Mouse (Mus musculus): ENCODE data around the gene Atp1a2. TPM values are rescaled to one million over a fixed set of nuclear protein-coding genes. Genes with fewer than 3 reads are reported as not detected.
"Not testable (repeated sequence)": the region's sequence is repeated elsewhere in the genome, so short reads cannot be mapped to it uniquely, and the experiment has no call there.

Atp1a2 gene
- polyA plus RNA-seq, 1 experiment from 2014 or later: 2.6 TPM

DNA sequence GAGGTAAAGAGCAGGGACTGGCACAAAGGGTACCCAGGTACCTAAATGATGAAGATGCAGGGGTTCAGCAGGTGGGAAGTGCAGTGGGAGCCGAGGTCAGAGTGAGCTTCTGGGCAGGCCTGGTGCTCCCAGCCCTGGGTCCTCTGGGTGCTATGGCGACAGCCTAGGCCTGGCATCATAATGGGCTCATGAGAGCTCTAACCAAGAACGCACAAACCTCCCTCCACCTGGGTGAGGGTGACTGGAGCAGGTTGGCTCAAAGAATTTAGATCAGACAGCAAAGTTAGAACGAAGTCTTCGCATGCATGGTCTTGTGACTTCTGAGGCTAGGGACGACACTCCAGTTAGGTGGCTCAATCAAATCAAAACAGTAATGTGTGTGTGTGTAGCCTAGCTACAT, 39.5 kb downstream of the Atp1a2 start, which contains the start of gene Atp1a4:
Atp1a4 (minus strand) TSS at position 101 of the 400 bp plus-strand sequence.
- DNase-seq (ENCODE audit: low spot score): no peak
- no peaks in the 10 kb centered on the region for H3K27me3 ChIP-seq (ENCODE audit: control insufficient read depth, insufficient read depth, low read length)
- no peak within 1 kb of the TSS for H3K27ac ChIP-seq (ENCODE audit: low read depth, low read length)
- no peaks in the 10 kb centered on the region for H3K36me3 ChIP-seq (ENCODE audit: control insufficient read depth, insufficient read depth, low read length)
- no peak within 1 kb of the TSS for H3K4me2 ChIP-seq (replicated peaks; ENCODE audit: low read depth, low read length)
- no peak within 1 kb of the TSS for H3K4me3 ChIP-seq (ENCODE audit: low read depth, low read length)
- no peak for ATAC-seq (ENCODE audit: low FRiP score)
- 82% methylated on average over 6 of the region's 6 CpGs for WGBS
- H3K9ac ChIP-seq (ENCODE audit: low read depth, low read length): no peak within 1 kb of the TSS
- no peaks in the 10 kb centered on the region for H3K9me3 ChIP-seq (ENCODE audit: control insufficient read depth, low read length)
- H3K4me1 ChIP-seq (replicated peaks; ENCODE audit: control insufficient read depth, insufficient read depth, low read length): no peaks in the 10 kb centered on the region; the same call in 1 of the 2 replicates

DNA sequence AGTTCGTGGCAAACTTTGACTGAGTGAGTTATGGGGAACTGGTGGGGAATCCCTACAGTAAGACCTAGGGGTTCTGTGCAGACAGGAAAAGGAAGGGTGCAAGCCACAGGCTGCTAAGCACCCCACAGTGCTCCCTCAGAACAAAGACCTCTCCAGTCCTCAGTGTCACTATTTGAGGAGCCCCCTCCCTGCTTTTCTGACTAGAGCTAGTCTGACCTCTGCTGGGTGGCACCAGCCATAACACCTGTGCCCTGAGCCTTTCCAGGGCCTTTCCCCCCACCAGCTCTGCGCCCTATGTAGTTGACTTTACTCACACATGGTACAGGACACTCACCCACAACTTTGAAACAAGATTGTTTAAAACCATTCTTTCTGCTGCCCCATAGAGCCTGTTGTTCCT, 50.2 kb downstream of the Atp1a2 start:
- Histone ChIP-seq H3K4me1 (replicated peaks; ENCODE audit: control insufficient read depth, insufficient read depth, low read length) (no peaks in the 10 kb centered on the region), H3K9ac (ENCODE audit: low read depth, low read length) (no peak overlapping the region), H3K36me3 (ENCODE audit: control insufficient read depth, insufficient read depth, low read length) (no peaks in the 10 kb centered on the region), H3K4me2 (replicated peaks; ENCODE audit: low read depth, low read length) (no peak overlapping the region), H3K27ac (ENCODE audit: low read depth, low read length) (no peak overlapping the region), H3K9me3 (ENCODE audit: control insufficient read depth, low read length) (no peaks in the 10 kb centered on the region), H3K27me3 (ENCODE audit: control insufficient read depth, insufficient read depth, low read length) (peaks cover 8% of the 10 kb centered on the region; the same call in 1 of the 2 replicates), H3K4me3 (ENCODE audit: low read depth, low read length) (no peak overlapping the region)
- peak; percentile 63 for ATAC-seq (ENCODE audit: low FRiP score)
- WGBS: 54% methylated on average over 2 of the region's 2 CpGs
- peak; percentile 65 for DNase-seq (ENCODE audit: low spot score)

DNA sequence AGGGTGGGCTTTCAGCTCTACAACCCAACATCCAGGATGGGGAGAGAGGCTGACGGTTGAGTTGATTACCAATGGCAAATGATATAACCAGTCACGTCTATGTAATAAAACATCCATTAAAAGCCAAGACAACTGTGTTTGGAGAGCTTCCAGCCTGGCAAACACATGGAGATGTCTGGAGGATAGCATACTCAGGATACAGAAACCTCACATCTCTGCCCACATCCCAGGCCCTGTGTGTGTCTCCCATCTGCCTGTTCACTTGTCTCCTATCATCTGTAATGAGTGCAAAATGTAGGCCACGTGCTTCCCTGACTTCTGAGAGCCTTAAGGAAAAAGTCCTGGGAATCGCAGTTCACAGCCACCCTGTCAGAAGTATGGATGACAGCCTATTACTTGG, 50.6 kb downstream of the Atp1a2 start:
- Histone ChIP-seq H3K4me2 (replicated peaks; ENCODE audit: low read depth, low read length) (no peak overlapping the region), H3K36me3 (ENCODE audit: control insufficient read depth, insufficient read depth, low read length) (no peaks in the 10 kb centered on the region), H3K4me1 (replicated peaks; ENCODE audit: control insufficient read depth, insufficient read depth, low read length) (no peaks in the 10 kb centered on the region), H3K9me3 (ENCODE audit: control insufficient read depth, low read length) (no peaks in the 10 kb centered on the region), H3K27me3 (ENCODE audit: control insufficient read depth, insufficient read depth, low read length) (peaks cover 8% of the 10 kb centered on the region; the same call in 1 of the 2 replicates), H3K9ac (ENCODE audit: low read depth, low read length) (no peak overlapping the region), H3K4me3 (ENCODE audit: low read depth, low read length) (no peak overlapping the region), H3K27ac (ENCODE audit: low read depth, low read length) (no peak overlapping the region)
- no peak for DNase-seq (ENCODE audit: low spot score)
- 0 out of 2 replicates have a peak, but pooled peaks have one; percentile 5 for ATAC-seq (ENCODE audit: low FRiP score)
- 69% methylated on average over 4 of the region's 4 CpGs for WGBS

DNA sequence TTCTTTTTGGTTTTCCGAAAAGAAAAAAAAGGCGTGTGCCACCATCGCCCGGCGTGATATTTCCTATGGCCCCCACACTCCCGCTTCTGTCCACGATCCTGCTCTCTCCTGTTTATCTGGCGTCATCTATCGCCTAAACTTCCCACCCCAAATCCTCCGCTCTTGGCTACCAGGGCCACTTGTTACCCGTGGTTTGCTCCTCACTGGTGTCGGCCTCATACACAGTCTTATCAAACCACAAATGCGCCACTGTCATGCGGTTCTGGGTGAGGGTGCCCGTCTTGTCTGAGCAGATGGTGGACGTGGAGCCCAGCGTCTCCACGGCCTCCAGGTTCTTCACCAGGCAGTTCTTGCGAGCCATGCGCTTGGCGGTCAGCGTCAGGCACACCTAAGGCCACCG, 53.2 kb downstream of the Atp1a2 start:
- DNase-seq (ENCODE audit: low spot score); H3K4me1 ChIP-seq (replicated peaks; ENCODE audit: control insufficient read depth, insufficient read depth, low read length); H3K27me3 ChIP-seq (ENCODE audit: control insufficient read depth, insufficient read depth, low read length); H3K9me3 ChIP-seq (ENCODE audit: control insufficient read depth, low read length); ATAC-seq (ENCODE audit: low FRiP score); H3K27ac ChIP-seq (ENCODE audit: low read depth, low read length); H3K9ac ChIP-seq (ENCODE audit: low read depth, low read length); H3K4me2 ChIP-seq (replicated peaks; ENCODE audit: low read depth, low read length); H3K36me3 ChIP-seq (ENCODE audit: control insufficient read depth, insufficient read depth, low read length); H3K4me3 ChIP-seq (ENCODE audit: low read depth, low read length): not testable (repeated sequence)
- 42% methylated on average over 23 of the region's 23 CpGs for WGBS

DNA sequence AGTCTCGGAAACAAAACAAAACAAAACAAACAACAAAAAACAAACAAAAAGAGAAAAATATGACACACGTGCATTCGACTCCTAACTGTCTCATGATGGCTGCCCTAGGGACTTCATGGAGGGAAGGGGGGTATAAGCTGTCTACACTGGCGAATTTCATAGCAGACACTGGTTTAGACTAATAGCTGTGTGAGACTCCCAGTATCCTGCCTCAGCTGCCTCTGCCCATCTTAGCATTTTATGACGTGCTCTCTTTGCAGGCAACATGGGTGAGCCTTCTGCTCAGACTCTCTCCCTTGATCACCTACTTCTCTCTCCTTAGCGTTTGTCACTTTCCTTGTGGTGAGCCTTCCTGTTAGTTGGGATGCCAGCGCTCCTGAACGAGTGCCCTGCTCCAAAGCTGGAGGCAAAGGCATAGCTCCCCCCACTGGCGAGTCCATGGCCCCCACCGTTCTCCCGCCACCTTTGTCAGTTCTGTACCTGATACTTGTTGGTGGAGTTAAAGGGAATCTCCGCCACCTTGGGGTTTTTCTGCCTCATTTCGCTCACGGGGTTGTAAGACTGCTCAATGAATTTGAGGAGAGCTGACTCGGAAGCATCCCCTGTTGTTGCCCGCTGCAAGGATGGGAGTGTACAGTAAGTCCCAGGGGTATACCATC, 54.2 kb downstream of the Atp1a2 start:
- Histone ChIP-seq H3K4me1 (replicated peaks; ENCODE audit: control insufficient read depth, insufficient read depth, low read length) (no peaks in the 10 kb centered on the region), H3K27me3 (ENCODE audit: control insufficient read depth, insufficient read depth, low read length) (peaks cover 8% of the 10 kb centered on the region; the same call in 1 of the 2 replicates), H3K4me2 (replicated peaks; ENCODE audit: low read depth, low read length) (no peak overlapping the region; the same call in 1 of the 2 replicates), H3K36me3 (ENCODE audit: control insufficient read depth, insufficient read depth, low read length) (no peaks in the 10 kb centered on the region), H3K9ac (ENCODE audit: low read depth, low read length) (no peak overlapping the region), H3K27ac (ENCODE audit: low read depth, low read length) (no peak overlapping the region), H3K9me3 (ENCODE audit: control insufficient read depth, low read length) (no peaks in the 10 kb centered on the region), H3K4me3 (ENCODE audit: low read depth, low read length) (no peak overlapping the region)
- WGBS: 31% methylated on average over 16 of the region's 16 CpGs
- ATAC-seq (ENCODE audit: low FRiP score) (no peak), DNase-seq (ENCODE audit: low spot score) (no peak)

DNA sequence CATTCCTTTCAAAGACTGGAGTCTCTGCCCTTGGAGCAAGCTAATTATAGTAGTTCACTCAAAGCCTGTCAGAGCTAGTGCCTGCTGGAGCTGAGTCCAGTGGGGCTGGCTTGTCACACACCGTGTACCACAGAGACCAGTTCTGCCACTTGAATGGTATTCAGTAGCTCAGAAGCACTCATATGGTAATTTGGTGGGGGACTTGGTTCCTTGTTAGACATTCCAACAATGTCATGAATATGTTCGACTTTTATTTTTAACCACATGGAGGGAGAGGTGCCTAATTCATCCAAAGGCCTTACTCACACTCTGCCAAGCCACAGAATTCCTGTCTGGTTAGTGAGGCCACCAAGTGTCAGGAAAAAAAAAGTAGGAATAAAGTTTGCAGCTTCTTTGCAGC, 55.5 kb downstream of the Atp1a2 start:
- WGBS: 31% methylated on average over 2 of the region's 2 CpGs
- no peak overlapping the region for H3K4me2 ChIP-seq (replicated peaks; ENCODE audit: low read depth, low read length)
- H3K9ac ChIP-seq (ENCODE audit: low read depth, low read length): no peak overlapping the region
- H3K4me1 ChIP-seq (replicated peaks; ENCODE audit: control insufficient read depth, insufficient read depth, low read length): no peaks in the 10 kb centered on the region
- no peaks in the 10 kb centered on the region for H3K9me3 ChIP-seq (ENCODE audit: control insufficient read depth, low read length)
- ATAC-seq (ENCODE audit: low FRiP score) (peak; percentile 76), DNase-seq (ENCODE audit: low spot score) (no peak)
- no peak overlapping the region for H3K4me3 ChIP-seq (ENCODE audit: low read depth, low read length)
- peak overlapping the region; percentile 39; the same call in 1 of the 2 replicates for H3K27ac ChIP-seq (ENCODE audit: low read depth, low read length)
- H3K27me3 ChIP-seq (ENCODE audit: control insufficient read depth, insufficient read depth, low read length): peaks cover 8% of the 10 kb centered on the region; the same call in 1 of the 2 replicates
- H3K36me3 ChIP-seq (ENCODE audit: control insufficient read depth, insufficient read depth, low read length): no peaks in the 10 kb centered on the region

DNA sequence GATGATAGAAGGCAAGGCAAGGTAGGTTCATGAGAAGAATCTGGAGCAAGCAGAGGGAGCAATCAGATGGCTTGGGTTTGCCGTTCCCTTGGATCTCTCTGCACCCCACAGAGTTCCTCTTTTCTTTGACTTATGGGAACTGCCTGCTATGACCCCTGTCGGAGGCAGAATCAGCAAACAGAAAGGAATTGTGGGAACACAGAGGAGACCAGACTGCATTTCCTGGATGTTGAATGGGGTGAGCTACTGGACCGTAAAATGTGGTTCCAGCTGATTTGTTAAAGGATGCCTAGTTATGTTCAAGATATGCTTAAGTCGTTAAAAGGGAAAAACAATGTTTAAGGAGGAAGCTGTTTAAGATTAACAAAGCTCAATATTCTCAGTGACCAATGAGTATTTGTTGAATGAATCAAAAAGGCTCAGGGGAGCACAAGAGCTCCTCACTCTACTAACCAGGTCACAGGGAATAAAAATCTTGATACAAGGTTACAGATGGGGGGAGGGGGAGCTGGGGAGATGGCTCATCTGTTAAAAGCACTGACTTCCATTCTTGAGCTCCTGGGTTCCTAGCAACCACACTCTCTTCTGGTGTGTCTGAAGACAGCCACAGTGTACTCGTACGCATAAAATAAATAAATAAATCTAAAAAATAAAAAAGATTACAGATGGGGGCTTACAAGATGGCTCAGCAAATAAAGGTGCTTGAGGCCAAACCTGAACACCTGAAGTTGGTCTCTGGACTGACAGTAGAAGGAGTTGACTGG, 56.7 kb downstream of the Atp1a2 start:
- 27% methylated on average over 6 of the region's 6 CpGs for WGBS
- peaks cover 8% of the 10 kb centered on the region; the same call in 1 of the 2 replicates for H3K27me3 ChIP-seq (ENCODE audit: control insufficient read depth, insufficient read depth, low read length)
- DNase-seq (ENCODE audit: low spot score): no peak
- no peak overlapping the region for H3K4me3 ChIP-seq (ENCODE audit: low read depth, low read length)
- H3K4me2 ChIP-seq (replicated peaks; ENCODE audit: low read depth, low read length): no peak overlapping the region
- no peaks in the 10 kb centered on the region for H3K9me3 ChIP-seq (ENCODE audit: control insufficient read depth, low read length)
- no peak overlapping the region for H3K27ac ChIP-seq (ENCODE audit: low read depth, low read length)
- H3K9ac ChIP-seq (ENCODE audit: low read depth, low read length): no peak overlapping the region
- H3K36me3 ChIP-seq (ENCODE audit: control insufficient read depth, insufficient read depth, low read length): no peaks in the 10 kb centered on the region
- no peaks in the 10 kb centered on the region for H3K4me1 ChIP-seq (replicated peaks; ENCODE audit: control insufficient read depth, insufficient read depth, low read length)
- peak; percentile 62 for ATAC-seq (ENCODE audit: low FRiP score)

DNA sequence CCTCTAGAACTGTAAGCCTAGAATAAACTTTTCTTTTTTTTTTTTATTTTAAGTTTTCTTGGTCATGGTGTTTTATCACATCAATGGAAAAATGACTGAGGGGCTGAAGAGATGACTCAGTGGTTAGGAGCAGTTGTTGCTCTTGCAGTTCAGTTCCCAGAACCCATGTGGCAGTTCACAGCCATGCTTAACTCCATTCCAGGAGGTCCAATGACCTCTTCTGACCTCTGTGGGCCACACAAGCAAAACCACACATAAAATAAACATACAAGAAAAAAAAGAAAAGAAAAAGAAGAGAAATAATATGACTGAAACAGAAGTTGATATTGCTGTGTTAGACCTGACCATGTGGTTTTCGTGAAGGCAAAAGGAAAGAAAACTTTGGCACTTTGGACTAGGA, 68.6 kb downstream of the Atp1a2 start:
- no peak overlapping the region for H3K4me2 ChIP-seq (replicated peaks; ENCODE audit: low read depth, low read length)
- no peak overlapping the region for H3K27ac ChIP-seq (ENCODE audit: low read depth, low read length)
- no peaks in the 10 kb centered on the region for H3K9me3 ChIP-seq (ENCODE audit: control insufficient read depth, low read length)
- 88% methylated on average over 1 of the region's 1 CpGs for WGBS
- H3K27me3 ChIP-seq (ENCODE audit: control insufficient read depth, insufficient read depth, low read length): no peaks in the 10 kb centered on the region
- no peaks in the 10 kb centered on the region for H3K4me1 ChIP-seq (replicated peaks; ENCODE audit: control insufficient read depth, insufficient read depth, low read length)
- H3K9ac ChIP-seq (ENCODE audit: low read depth, low read length): no peak overlapping the region
- ATAC-seq (ENCODE audit: low FRiP score) (no peak), DNase-seq (ENCODE audit: low spot score) (no peak)
- no peak overlapping the region for H3K4me3 ChIP-seq (ENCODE audit: low read depth, low read length)
- no peaks in the 10 kb centered on the region for H3K36me3 ChIP-seq (ENCODE audit: control insufficient read depth, insufficient read depth, low read length)

All from hindbrain, embryonic 11.5 days (tissue).